Mouse (Mus musculus) liver, adult 2 months (tissue): ENCODE data around the gene Galnt12.

Experiments used
- CTCF ChIP-seq: fragments of 200-500 bp; IDR thresholded peaks from 2 replicates; pipeline ENCODE4 v1.5.1; 2011; ENCODE audit warnings: low read depth, low read length, control low read depth
- POLR2A ChIP-seq: fragments of 200-500 bp; IDR thresholded peaks from 2 replicates; pipeline ENCODE4 v1.6.1; 2011; ENCODE audit warnings: low read length, control low read depth; ENCODE audit not compliant: insufficient read depth; ENCODE audit errors: extremely low read depth

DNA sequence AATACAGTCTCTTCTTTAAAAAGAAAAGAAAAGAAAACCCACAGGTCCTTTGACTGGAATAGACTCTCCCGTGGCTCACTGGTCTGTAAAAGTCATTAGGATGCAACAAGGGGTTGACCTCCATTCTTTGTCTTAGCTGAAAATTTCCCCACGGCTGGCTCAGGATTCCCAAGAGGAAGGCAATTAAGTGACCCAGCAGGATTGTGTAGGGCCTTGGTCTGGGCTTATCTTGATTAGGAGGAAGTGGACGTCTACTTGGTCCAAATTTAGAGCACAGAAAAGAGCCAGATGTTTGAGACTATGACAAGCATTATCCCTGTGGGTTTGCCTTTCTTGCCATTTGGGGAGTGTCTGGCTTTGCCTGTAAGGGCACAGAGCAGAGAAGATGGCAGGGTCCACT is 58.3 kb downstream of the Galnt12 start:
- TF ChIP-seq POLR2A = no peak
- TF ChIP-seq CTCF = no peak
